ENCODE assay signal across 18 mouse cellular contexts in genomic region chr19:19034482-19035315, GRCm38 (mm10).
DNase-seq lines count a peak whose midpoint lies in the region; ATAC-seq and TF ChIP-seq lines count a peak whose summit lies in the region.
"Had no signal": no experiment of that assay in that cellular context is flagged by ENCODE, and none has a peak within 500 bp of the region (broad histone marks: within the 10 kb centered on the region; RNA-seq: fewer than 3 reads in every experiment).

No protein-coding gene starts in this region.

- H3K27ac ChIP-seq in lung, embryonic 14.5 days (ENCODE audit: low read depth): peak overlapping the region; percentile 69; the same call in 1 of the 2 replicates
- H3K27ac ChIP-seq in lung, embryonic 16.5 days (ENCODE audit: low read length): peak overlapping the region; percentile 70
- no peak overlapping the region for H3K27ac ChIP-seq in hindbrain, embryonic 10.5 days
- H3K27ac ChIP-seq: embryonic facial prominence, embryonic 10.5 days; embryonic facial prominence, embryonic 12.5 days; forebrain, embryonic 13.5 days; forebrain, embryonic 15.5 days had no signal

- peak; percentile 79 for ATAC-seq in lung, embryonic 14.5 days (ENCODE audit: insufficient read depth)
- ATAC-seq in lung, embryonic 16.5 days (ENCODE audit: low read depth): peak; percentile 85
- ATAC-seq: forebrain, embryonic 13.5 days; forebrain, embryonic 15.5 days had no signal

- TF ChIP-seq CTCF in lung, embryonic 14.5 days (IDR thresholded peaks at IDR 0.05; ENCODE audit: low read depth): peak; percentile 18; the same call in 1 of the 2 replicates
- TF ChIP-seq CTCF in lung, adult 2 months (IDR thresholded peaks at IDR 0.05; ENCODE audit: insufficient read depth, low read length): no peak

- no peaks in the 10 kb centered on the region for H3K4me1 ChIP-seq in lung, embryonic 14.5 days (ENCODE audit: insufficient read depth)
- H3K4me1 ChIP-seq in lung, adult 2 months (ENCODE audit: control insufficient read depth, insufficient read depth, low read length): no peaks in the 10 kb centered on the region
- H3K4me1 ChIP-seq in lung, embryonic 16.5 days (replicated peaks; ENCODE audit: control insufficient read depth, insufficient read depth, low read length): no peaks in the 10 kb centered on the region
- no peaks in the 10 kb centered on the region for H3K4me1 ChIP-seq in hindbrain, embryonic 10.5 days (replicated peaks)
- H3K4me1 ChIP-seq: embryonic facial prominence, embryonic 10.5 days; embryonic facial prominence, embryonic 12.5 days; forebrain, embryonic 13.5 days; forebrain, embryonic 15.5 days had no signal

- no peaks in the 10 kb centered on the region for H3K9me3 ChIP-seq in lung, embryonic 14.5 days (ENCODE audit: low read depth, low read length)
- no peaks in the 10 kb centered on the region for H3K9me3 ChIP-seq in lung, embryonic 16.5 days (ENCODE audit: control insufficient read depth, low read length)
- no peaks in the 10 kb centered on the region for H3K9me3 ChIP-seq in hindbrain, embryonic 10.5 days
- H3K9me3 ChIP-seq: embryonic facial prominence, embryonic 10.5 days; embryonic facial prominence, embryonic 12.5 days; forebrain, embryonic 13.5 days; forebrain, embryonic 15.5 days had no signal

- H3K4me2 ChIP-seq in lung, embryonic 14.5 days: no peak overlapping the region
- H3K4me2 ChIP-seq in lung, embryonic 16.5 days (ENCODE audit: low read depth, low read length): no peak overlapping the region
- H3K4me2 ChIP-seq: embryonic facial prominence, embryonic 12.5 days; forebrain, embryonic 13.5 days; forebrain, embryonic 15.5 days had no signal

- H3K27me3 ChIP-seq in lung, embryonic 14.5 days (ENCODE audit: insufficient read depth, low read length): no peaks in the 10 kb centered on the region
- no peaks in the 10 kb centered on the region for H3K27me3 ChIP-seq in lung, embryonic 16.5 days (ENCODE audit: control insufficient read depth, insufficient read depth, low read depth, low read length)
- no peaks in the 10 kb centered on the region for H3K27me3 ChIP-seq in hindbrain, embryonic 10.5 days (ENCODE audit: insufficient read depth, poor library complexity, severe bottlenecking)
- H3K27me3 ChIP-seq: embryonic facial prominence, embryonic 12.5 days; forebrain, embryonic 13.5 days; forebrain, embryonic 15.5 days had no signal

- WGBS in lung, embryonic 14.5 days: 51% methylated on average over 5 of the region's 5 CpGs
- 69% methylated on average over 5 of the region's 5 CpGs for WGBS in lung, adult 2 months
- 46% methylated on average over 5 of the region's 5 CpGs for WGBS in lung, embryonic 16.5 days
- WGBS in hindbrain, embryonic 10.5 days: 91% methylated on average over 5 of the region's 5 CpGs

- H3K36me3 ChIP-seq in lung, embryonic 14.5 days (ENCODE audit: insufficient read depth): no peaks in the 10 kb centered on the region
- no peaks in the 10 kb centered on the region for H3K36me3 ChIP-seq in lung, embryonic 16.5 days (ENCODE audit: control insufficient read depth, insufficient read depth, low read length)
- H3K36me3 ChIP-seq in hindbrain, embryonic 10.5 days: no peaks in the 10 kb centered on the region
- H3K36me3 ChIP-seq: embryonic facial prominence, embryonic 10.5 days; embryonic facial prominence, embryonic 12.5 days; forebrain, embryonic 15.5 days had no signal

- no peak for TF ChIP-seq POLR2A in lung, adult 2 months (IDR thresholded peaks at IDR 0.05; ENCODE audit: borderline replicate concordance, extremely low read depth, low read depth, low read length)

- H3K4me3 ChIP-seq in lung, embryonic 14.5 days (ENCODE audit: low read depth, low read length): no peak overlapping the region
- H3K4me3 ChIP-seq in lung, adult 2 months (replicated peaks; ENCODE audit: extremely low read depth, low read depth, low read length): no peak overlapping the region
- H3K4me3 ChIP-seq in lung, embryonic 16.5 days (ENCODE audit: low read length): no peak overlapping the region
- no peak overlapping the region for H3K4me3 ChIP-seq in hindbrain, embryonic 10.5 days
- H3K4me3 ChIP-seq: embryonic facial prominence, embryonic 10.5 days; embryonic facial prominence, embryonic 12.5 days; forebrain, embryonic 13.5 days; forebrain, embryonic 15.5 days had no signal

- peak; percentile 78 for DNase-seq in lung, embryonic 14.5 days
- DNase-seq in lung, adult 2 months: no peak
- DNase-seq in lung, adult 18-20 months: no peak
- peak; percentile 15 for DNase-seq in adipocyte (ENCODE audit: low spot score)
- no peak for DNase-seq in hindbrain, embryonic 10.5 days (ENCODE audit: low spot score)
- DNase-seq: adrenal gland, adult 8-10 months; adrenal gland, postnatal 14 days; adrenal gland, postnatal 36 days; cerebellum, adult 11-12 months; cerebellum, adult 2 months; cerebellum, adult 9-10 months; cerebellum, postnatal 10 days; cerebellum, postnatal 25 days had no signal

- no peak overlapping the region for H3K9ac ChIP-seq in lung, embryonic 14.5 days
- no peak overlapping the region for H3K9ac ChIP-seq in lung, embryonic 16.5 days (ENCODE audit: low read length)
- H3K9ac ChIP-seq: embryonic facial prominence, embryonic 12.5 days; forebrain, embryonic 13.5 days; forebrain, embryonic 15.5 days had no signal

Comparison
In these comparisons a context has a peak if more than half of its experiments do, and no peak if none do; other contexts are left out.
1. DNase-seq: peak in lung, embryonic 14.5 days (single experiment) and adipocyte (single experiment); none in lung, adult 2 months (single experiment), lung, adult 18-20 months (0 of 2) and hindbrain, embryonic 10.5 days (single experiment).